Mouse (Mus musculus) heart, postnatal 0 days (tissue): ENCODE results near the gene Impg2.

Experiments
- CTCF ChIP-seq: IDR thresholded peaks from 2 replicates; pipeline ENCODE4 v1.5.1; 2016; ENCODE audit warnings: antibody characterized with exemption, control low read depth, low read depth
- EP300 ChIP-seq: IDR thresholded peaks from 2 replicates; pipeline ENCODE4 v1.6.1; 2016; ENCODE audit warnings: antibody characterized with exemption, low read depth

DNA sequence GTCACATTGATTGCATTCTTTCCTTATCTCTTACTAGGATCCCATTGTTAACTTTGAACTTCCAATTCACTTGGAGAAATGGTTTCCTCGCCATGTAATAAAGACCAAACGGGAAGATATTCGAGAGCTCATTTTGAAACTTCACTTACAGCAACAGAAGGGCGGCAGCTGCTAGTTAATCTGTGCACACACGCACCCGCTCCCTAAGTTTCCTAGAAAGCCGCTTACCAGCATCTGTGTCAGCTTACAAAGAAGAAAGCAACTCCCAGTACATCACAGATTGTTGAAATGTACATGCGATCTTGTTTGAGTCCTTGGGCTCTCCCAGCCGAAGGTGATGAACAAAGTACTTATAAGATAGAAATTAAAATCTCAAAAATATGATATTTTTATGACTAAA is 15.9 kb upstream of the Impg2 start:
- no peak for TF ChIP-seq CTCF
- TF ChIP-seq EP300 = no peak
